14 mouse cellular contexts compared by ENCODE assay signal in the genomic region with DNA sequence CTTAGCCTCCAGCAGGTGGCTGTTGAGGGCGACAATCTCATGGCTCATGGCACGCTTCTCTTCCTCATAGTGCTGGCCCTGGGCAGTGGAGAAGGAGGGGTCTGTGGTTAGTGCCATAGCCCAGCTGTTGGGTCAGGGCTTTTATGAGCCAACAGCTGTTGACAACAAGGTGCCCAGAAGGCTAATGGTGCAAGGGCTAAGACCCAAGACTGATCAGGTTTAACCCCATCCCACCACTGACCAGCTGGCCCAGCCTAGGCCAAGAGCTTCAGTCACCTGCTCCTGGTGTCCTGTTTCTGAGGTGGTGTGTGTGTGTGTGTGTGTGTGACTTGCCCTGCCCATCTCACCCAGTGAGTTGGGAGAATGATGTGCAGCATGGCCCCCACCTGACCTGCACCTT.
"Had no signal": no experiment of that assay in that cellular context is flagged by ENCODE, and none has a peak within 500 bp of the region (broad histone marks: within the 10 kb centered on the region; RNA-seq: fewer than 3 reads in every experiment).

No protein-coding gene starts in this region.

- H3K9me3 ChIP-seq: neural tube, embryonic 15.5 days; stomach, embryonic 15.5 days had no signal

- H3K36me3 ChIP-seq: stomach, embryonic 15.5 days had no signal

- H3K9ac ChIP-seq: neural tube, embryonic 15.5 days; stomach, embryonic 15.5 days had no signal

- H3K4me3 ChIP-seq: neural tube, embryonic 15.5 days; stomach, embryonic 15.5 days had no signal

- H3K27ac ChIP-seq: neural tube, embryonic 15.5 days; stomach, embryonic 15.5 days; stomach, postnatal 0 days had no signal

- DNase-seq: right cerebral cortex, adult 18-20 months; right cerebral cortex, postnatal 14 days; right cerebral cortex, postnatal 25 days; right cerebral cortex, postnatal 4 days; spleen, adult 18-20 months; thymus, adult 18-20 months; thymus, adult 2 months; thymus, postnatal 14 days; thymus, postnatal 25 days; thymus, postnatal 36 days; thymus, postnatal 4 days had no signal

- H3K4me1 ChIP-seq: stomach, embryonic 15.5 days had no signal

- H3K4me2 ChIP-seq: neural tube, embryonic 15.5 days; stomach, embryonic 15.5 days had no signal
